Mouse (Mus musculus) G1E (cell line): Measurements from ENCODE around the gene Gprc5b.

Experiments used
- CTCF ChIP-seq: IDR thresholded peaks from 2 replicates; pipeline ENCODE4 v1.5.1; 2012; ENCODE audit warnings: low read depth, low read length, inconsistent platforms, mixed read lengths
- GATA2 ChIP-seq: IDR thresholded peaks from 2 replicates; pipeline ENCODE4 v1.6.1; 2012; ENCODE audit warnings: low read depth, low read length, inconsistent platforms, borderline replicate concordance
- POLR2AphosphoS5 ChIP-seq: IDR thresholded peaks from 2 replicates; pipeline ENCODE4 v1.6.1; 2012; ENCODE audit warnings: low read depth, low read length, inconsistent platforms; ENCODE audit not compliant: insufficient replicate concordance

- no peak for TF ChIP-seq CTCF
- TF ChIP-seq POLR2AphosphoS5: no peak
- TF ChIP-seq GATA2: no peak
Observed at GRCm38 (mm10) chr7:118937469-118938387, 57.3 kb downstream of the Gprc5b start.
